Mouse (Mus musculus) small intestine, adult 2 months (tissue): ENCODE measurements around the gene Ildr1.

Experiments
- CTCF ChIP-seq: fragments of 200-500 bp; IDR thresholded peaks from 2 replicates; pipeline ENCODE4 v1.5.1; 2012; ENCODE audit warnings: low read depth, mild to moderate bottlenecking, control low read depth, inconsistent platforms, low read length, moderate library complexity, mixed read lengths; ENCODE audit not compliant: insufficient replicate concordance, insufficient read length; ENCODE audit errors: extremely low read depth
- POLR2A ChIP-seq: fragments of 200-500 bp; IDR thresholded peaks from 2 replicates; pipeline ENCODE4 v1.6.1; 2012; ENCODE audit warnings: low read depth, mild to moderate bottlenecking, control low read depth, inconsistent platforms, low read length, moderate library complexity

- no peak for TF ChIP-seq CTCF
- no peak for TF ChIP-seq POLR2A
Measured at GRCm38 (mm10) chr16:36651174-36651766, 42.5 kb upstream of the Ildr1 start.
